Mouse (Mus musculus) heart, adult 2 months (tissue): Measurements from ENCODE around the gene Rdh5. TPM values are rescaled to one million over a fixed set of nuclear protein-coding genes. Genes with fewer than 3 reads are reported as not detected.

Source experiments
- DNase-seq, 2 experiments: peaks; one replicate each; pipeline ENCODE4 v3.0.0; 2021
- H3K27ac ChIP-seq: fragments of 200-600 bp; 2 replicates; pipeline ENCODE4 v1.8.1; 2022
- H3K27me3 ChIP-seq: fragments of 200-500 bp; 2 replicates; pipeline ENCODE4 v1.6.1; 2012; ENCODE audit warnings: mild to moderate bottlenecking, low read length, inconsistent platforms, mixed read lengths; ENCODE audit not compliant: control insufficient read depth, insufficient read depth
- H3K36me3 ChIP-seq: fragments of 200-500 bp; 2 replicates; pipeline ENCODE4 v1.6.1; 2012; ENCODE audit warnings: low read length, inconsistent platforms; ENCODE audit not compliant: control insufficient read depth, insufficient read depth
- H3K4me1 ChIP-seq: fragments of 200-500 bp; 2 replicates; pipeline ENCODE4 v1.6.1; 2011; ENCODE audit warnings: low read length; ENCODE audit not compliant: control insufficient read depth, insufficient read depth
- H3K4me3 ChIP-seq: fragments of 200-600 bp; 2 replicates; pipeline ENCODE4 v1.8.1; 2022
- H3K79me2 ChIP-seq: fragments of 200-500 bp; replicated peaks from 2 replicates; pipeline ENCODE4 v1.6.1; 2012; ENCODE audit warnings: mild to moderate bottlenecking, inconsistent platforms, low read length, moderate library complexity, mixed read lengths; ENCODE audit not compliant: control insufficient read depth, insufficient read depth
- H3K9ac ChIP-seq: fragments of 200-500 bp; 2 replicates; pipeline ENCODE4 v1.6.1; 2012; ENCODE audit warnings: low read depth, mild to moderate bottlenecking, control low read depth, inconsistent platforms, low read length, mixed read lengths
- CTCF ChIP-seq: fragments of 200-600 bp; IDR thresholded peaks from 2 replicates; pipeline ENCODE4 v1.8.1; 2022; ENCODE audit warnings: antibody characterized with exemption, mild to moderate bottlenecking, moderate library complexity
- EP300 ChIP-seq: fragments of 200-500 bp; IDR thresholded peaks from 2 replicates; pipeline ENCODE4 v1.6.1; 2011; ENCODE audit warnings: low read depth, low read length, control low read depth; ENCODE audit not compliant: insufficient read depth
- POLR2A ChIP-seq: fragments of 200-500 bp; IDR thresholded peaks from 2 replicates; pipeline ENCODE4 v1.6.1; 2011; ENCODE audit warnings: mild to moderate bottlenecking, low read depth, low read length, control low read depth; ENCODE audit not compliant: insufficient read depth
- WGBS: fragments of 180-500 bp; shearing (Covaris S2); methylation state at CpG from one replicate; pipeline ENCODE4 v1.1.7; 2018; 5-methylcytosine and 5-hydroxymethylcytosine counted together
- intact Hi-C: fragments of 180-260 bp; cut with DNase I; formaldehyde crosslinking; loops from one replicate; pipeline ENCODE4 v1.15.1; 2025
- polyA plus RNA-seq: library from polyadenylated mRNA; depleted of rRNA; stranded (reverse); fragments of >200 nt; gene quantifications from 2 replicates; pipeline ENCODE4 v1.2.3, GENCODE M21; 2012
- total RNA-seq, 2 experiments: library from RNA; stranded (reverse); gene quantifications; 2 replicates each; pipeline ENCODE4 v1.2.3; 2021

Gene Rdh5
- total and polyA plus RNA-seq, 3 experiments, result 5.2 to 19.4 (median 5.9) TPM

DNA sequence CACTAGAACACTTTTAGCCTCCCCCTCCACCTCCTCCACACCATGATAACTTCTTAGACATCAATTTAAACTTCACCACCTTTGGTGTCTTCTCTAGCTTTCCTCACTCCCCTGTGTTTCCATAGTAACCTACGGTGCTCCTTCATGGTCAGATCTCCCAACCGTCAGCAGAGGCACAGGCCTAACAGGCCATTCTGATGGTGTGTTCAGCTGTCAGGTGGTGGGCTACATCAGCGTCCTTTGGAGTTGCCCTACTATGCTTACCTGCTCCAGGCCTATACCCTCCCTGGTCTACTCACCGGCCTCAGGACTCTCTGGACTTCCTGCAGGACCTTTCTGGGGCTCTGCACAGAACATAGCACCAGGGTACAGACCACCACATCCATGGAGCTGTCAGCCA is 37.5 kb upstream of the Rdh5 start:
- intact Hi-C loops, result no loop called here
- no peak for TF ChIP-seq EP300
- no peak for TF ChIP-seq POLR2A
- no peak for TF ChIP-seq CTCF
- no peak for DNase-seq
- Histone ChIP-seq H3K79me2 (no peaks in the 10 kb centered on the region), H3K36me3 (no peaks in the 10 kb centered on the region), H3K4me1 (no peaks in the 10 kb centered on the region), H3K9ac (no peak overlapping the region), H3K27ac (no peak overlapping the region), H3K27me3 (no peaks in the 10 kb centered on the region), H3K4me3 (no peak overlapping the region)
- 74% methylated on average over 4 of the region's 4 CpGs for WGBS

DNA sequence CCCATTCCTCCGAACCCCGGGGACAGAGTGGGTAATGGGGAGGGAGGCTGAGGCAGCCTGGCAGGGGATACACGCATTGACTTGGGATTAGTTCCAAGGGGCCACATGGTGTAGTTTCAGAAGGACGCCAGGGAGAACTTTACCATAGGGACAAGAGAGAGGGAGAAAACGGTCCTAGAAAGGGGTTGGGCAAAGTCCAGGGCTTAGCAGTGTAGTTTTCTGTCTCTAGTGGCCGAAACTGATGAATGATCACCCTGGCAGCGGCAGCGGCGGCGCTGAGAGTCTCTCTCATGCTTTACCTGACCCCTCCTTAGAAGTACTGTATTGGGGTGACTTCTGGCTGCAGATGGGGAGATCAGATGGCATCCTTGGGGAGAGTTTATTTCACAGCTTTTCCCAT is 35.7 kb upstream of the Rdh5 start:
- intact Hi-C loops, result no loop called here
- Histone ChIP-seq H3K4me1 (no peaks in the 10 kb centered on the region), H3K36me3 (no peaks in the 10 kb centered on the region), H3K27me3 (no peaks in the 10 kb centered on the region), H3K4me3 (no peak overlapping the region), H3K9ac (no peak overlapping the region), H3K79me2 (no peaks in the 10 kb centered on the region), H3K27ac (no peak overlapping the region)
- TF ChIP-seq EP300, result no peak
- TF ChIP-seq POLR2A, result no peak
- no peak for TF ChIP-seq CTCF
- WGBS, result 75% methylated on average over 10 of the region's 10 CpGs
- no peak for DNase-seq

DNA sequence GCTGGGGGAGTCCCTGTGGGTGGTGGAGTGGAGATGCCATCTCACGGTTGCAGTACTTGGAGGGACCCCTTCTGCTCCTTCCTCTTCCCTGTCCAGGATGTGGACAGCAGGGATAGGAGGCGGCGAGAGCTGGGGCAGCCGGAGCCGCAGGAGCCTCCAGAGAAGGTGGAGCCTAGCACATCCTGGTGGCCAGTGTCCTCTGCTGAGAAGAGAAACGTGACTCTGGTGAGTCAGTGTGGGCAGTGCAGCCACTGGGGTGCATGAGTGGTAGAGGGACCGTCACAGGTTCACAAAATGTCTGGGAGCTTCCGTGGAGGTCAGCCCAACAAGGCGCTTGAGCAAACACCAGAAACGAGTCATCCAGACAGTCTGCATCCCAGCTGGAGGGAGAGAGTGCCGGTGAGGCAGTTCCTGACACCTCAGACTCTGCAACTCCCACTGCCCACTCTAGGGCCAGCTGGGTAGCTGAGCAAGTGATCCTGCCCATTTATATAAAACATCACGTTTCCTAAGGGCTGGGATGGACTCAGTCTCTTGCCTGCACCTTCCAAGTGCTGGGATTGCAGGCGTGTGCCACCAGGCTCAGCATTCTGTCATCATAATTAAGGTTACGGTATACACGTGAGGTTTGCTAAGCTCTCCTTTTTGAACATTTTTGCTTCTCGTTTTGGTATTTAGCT is 27.7 kb upstream of the Rdh5 start:
- intact Hi-C loops, result no loop called here
- WGBS, result 49% methylated on average over 16 of the region's 16 CpGs
- H3K36me3 ChIP-seq, result no peaks in the 10 kb centered on the region

DNA sequence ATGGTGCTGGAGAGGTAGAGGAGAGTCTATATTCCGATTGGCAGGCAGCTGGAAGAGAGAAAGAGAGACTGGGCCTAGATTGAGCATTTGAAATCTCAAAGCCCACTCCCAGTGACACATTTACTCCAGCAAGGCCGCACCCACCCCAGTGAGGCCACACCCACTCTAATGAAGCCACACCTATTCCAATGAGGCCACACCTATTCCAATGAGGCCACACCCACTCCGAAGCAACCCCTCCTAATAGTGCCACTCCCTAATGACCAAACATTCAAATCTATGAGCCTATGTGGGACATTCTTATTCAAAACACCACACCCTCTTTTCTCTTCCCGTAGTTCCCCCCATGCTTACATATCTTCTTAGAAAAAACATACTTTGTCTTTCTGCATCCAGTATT is 24.8 kb upstream of the Rdh5 start:
- Histone ChIP-seq H3K9ac (no peak overlapping the region), H3K36me3 (no peaks in the 10 kb centered on the region), H3K4me1 (no peaks in the 10 kb centered on the region), H3K79me2 (no peaks in the 10 kb centered on the region), H3K4me3 (no peak overlapping the region), H3K27me3 (no peaks in the 10 kb centered on the region), H3K27ac (no peak overlapping the region)
- 86% methylated on average over 4 of the region's 4 CpGs for WGBS
- intact Hi-C loops, result no loop called here
- TF ChIP-seq EP300, result no peak
- TF ChIP-seq POLR2A, result no peak
- TF ChIP-seq CTCF, result no peak
- DNase-seq, result no peak

More for the DNA sequence above, 27.7 kb upstream of the Rdh5 start:
- TF ChIP-seq EP300 (no peak), POLR2A (no peak), CTCF (no peak)
- no peaks in the 10 kb centered on the region for H3K79me2 ChIP-seq
- H3K4me1 ChIP-seq, result no peaks in the 10 kb centered on the region
- no peak overlapping the region for H3K4me3 ChIP-seq
- no peak overlapping the region for H3K9ac ChIP-seq
- no peak overlapping the region for H3K27ac ChIP-seq
- no peaks in the 10 kb centered on the region for H3K27me3 ChIP-seq
- DNase-seq, result no peak

DNA sequence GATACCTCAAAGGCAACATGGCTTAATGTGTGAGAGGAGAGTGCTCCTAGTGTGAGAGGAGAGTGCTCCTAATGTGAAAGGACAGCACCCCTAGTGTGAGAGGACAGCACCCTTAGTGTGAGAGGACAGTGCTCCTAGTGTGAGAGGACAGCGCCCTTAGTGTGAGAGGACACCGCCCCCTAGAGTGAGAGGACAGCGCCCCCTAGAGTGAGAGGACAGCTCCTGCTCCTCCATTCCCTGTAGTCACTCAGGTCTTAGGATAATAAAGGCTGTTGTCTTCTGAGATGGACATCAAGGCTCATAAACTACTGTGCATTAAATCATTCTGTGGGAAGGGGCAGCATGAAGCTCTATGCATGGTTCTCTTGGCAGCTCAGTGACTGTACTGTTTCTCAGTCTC is 23.0 kb upstream of the Rdh5 start:
- Histone ChIP-seq H3K4me1 (no peaks in the 10 kb centered on the region), H3K27me3 (no peaks in the 10 kb centered on the region), H3K27ac (no peak overlapping the region), H3K36me3 (no peaks in the 10 kb centered on the region), H3K9ac (no peak overlapping the region), H3K79me2 (no peaks in the 10 kb centered on the region), H3K4me3 (no peak overlapping the region)
- TF ChIP-seq EP300 (peak; percentile 35; the same call in 1 of the 2 replicates), POLR2A (no peak), CTCF (peak; percentile 77)
- intact Hi-C loops, result loop anchor here (2.0 kb wide), 1 partner anchor 31 kb away; no protein-coding TSS in a partner anchor
- DNase-seq, result peak; percentile 39 to 58
- 24% methylated on average over 3 of the region's 3 CpGs for WGBS

DNA sequence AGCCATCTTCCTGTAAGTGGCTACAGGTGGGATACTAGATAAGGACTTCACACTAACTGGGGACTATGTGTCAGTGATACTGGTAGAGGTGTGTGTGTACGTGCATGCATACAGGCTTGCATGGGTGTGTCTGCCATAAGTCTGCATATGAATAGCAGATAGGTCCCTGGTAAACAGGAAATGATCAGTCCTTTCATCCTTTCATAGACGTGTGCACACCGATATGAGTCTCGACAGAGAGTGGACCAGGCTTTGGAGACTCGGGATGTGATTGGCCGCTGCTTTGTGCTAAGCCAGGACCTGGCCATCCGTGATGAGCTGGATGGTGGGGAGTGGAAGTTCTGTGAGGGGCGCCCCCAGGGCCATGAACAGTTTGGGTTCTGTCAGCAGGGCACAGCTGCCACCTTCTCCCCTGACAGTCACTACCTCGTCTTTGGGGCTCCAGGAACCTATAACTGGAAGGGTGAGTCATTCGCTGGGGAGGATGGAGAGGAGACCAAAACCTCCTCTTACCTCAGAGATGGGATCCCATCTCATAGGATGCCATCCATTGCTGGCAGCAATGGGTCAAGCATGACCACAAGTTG is 17.9 kb upstream of the Rdh5 start:
- Histone ChIP-seq H3K4me3 (no peak overlapping the region), H3K9ac (no peak overlapping the region), H3K79me2 (no peaks in the 10 kb centered on the region), H3K4me1 (peaks cover 3% of the 10 kb centered on the region), H3K27ac (no peak overlapping the region), H3K36me3 (no peaks in the 10 kb centered on the region), H3K27me3 (no peaks in the 10 kb centered on the region)
- DNase-seq, result no peak
- intact Hi-C loops, result no loop called here
- 66% methylated on average over 10 of the region's 10 CpGs for WGBS
- no peak for TF ChIP-seq POLR2A
- no peak for TF ChIP-seq CTCF
- no peak for TF ChIP-seq EP300
